Mouse (Mus musculus) stomach, postnatal 0 days (tissue): ENCODE data around the gene Trim24. TPM values are rescaled to one million over a fixed set of nuclear protein-coding genes. Genes with fewer than 3 reads are reported as not detected.
"Not testable (repeated sequence)": the region's sequence is repeated elsewhere in the genome, so short reads cannot be mapped to it uniquely, and the experiment has no call there.

ENCODE experiments used
- ATAC-seq: fragments of 200-750 bp; cut with Nextera tagmentation; 2 replicates; pipeline ENCODE4 v1.8.0; 2017; ENCODE audit not compliant: low FRiP score, low TSS enrichment
- DNase-seq: peaks from one replicate; pipeline ENCODE4 v3.0.0-alpha.2; 2016; ENCODE audit warnings: low spot score
- H3K27ac ChIP-seq: fragments of 300-500 bp; sonication (generic); replicated peaks from 2 replicates; pipeline ENCODE4 v1.5.1; 2014; ENCODE audit warnings: mild to moderate bottlenecking, control low read depth
- H3K27me3 ChIP-seq: fragments of 300-500 bp; sonication (generic); 2 replicates; pipeline ENCODE4 v1.6.1; 2014; ENCODE audit warnings: low read length; ENCODE audit not compliant: control insufficient read depth, insufficient read depth
- H3K36me3 ChIP-seq: fragments of 300-500 bp; sonication (generic); 2 replicates; pipeline ENCODE4 v1.6.1; 2014; ENCODE audit warnings: low read length, mixed read lengths; ENCODE audit not compliant: control insufficient read depth, insufficient read depth
- H3K4me1 ChIP-seq: fragments of 300-500 bp; sonication (generic); replicated peaks from 2 replicates; pipeline ENCODE4 v1.6.1; 2014; ENCODE audit warnings: antibody characterized with exemption; ENCODE audit not compliant: control insufficient read depth, insufficient read depth
- H3K4me2 ChIP-seq: fragments of 300-500 bp; sonication (generic); replicated peaks from 2 replicates; pipeline ENCODE4 v1.6.1; 2014; ENCODE audit warnings: low read depth, mild to moderate bottlenecking, control low read depth, moderate library complexity
- H3K4me3 ChIP-seq: fragments of 300-500 bp; sonication (generic); 2 replicates; pipeline ENCODE4 v1.5.1; 2014; ENCODE audit warnings: low read depth, low read length, control low read depth
- H3K9ac ChIP-seq: fragments of 300-500 bp; sonication (generic); 2 replicates; pipeline ENCODE4 v1.6.1; 2014; ENCODE audit warnings: mild to moderate bottlenecking, low read length, control low read depth, mixed read lengths
- H3K9me3 ChIP-seq: fragments of 300-500 bp; sonication (generic); 2 replicates; pipeline ENCODE4 v1.6.1; 2016; ENCODE audit warnings: low read length; ENCODE audit not compliant: control insufficient read depth
- CTCF ChIP-seq: IDR thresholded peaks from 2 replicates; pipeline ENCODE4 v1.5.1; 2016; ENCODE audit warnings: antibody characterized with exemption, low read depth, mild to moderate bottlenecking, moderate library complexity
- EP300 ChIP-seq: optimal IDR thresholded peaks from 2 replicates; pipeline ENCODE3; 2016; ENCODE audit warnings: antibody characterized with exemption
- WGBS: fragments of 180-500 bp; shearing (Covaris S2); extraction: QIAGEN DNeasy Blood & Tissue Kit; methylation state at CpG from one replicate; pipeline ENCODE4 v1.1.7; 2014; 5-methylcytosine and 5-hydroxymethylcytosine counted together
- polyA plus RNA-seq: library from polyadenylated mRNA; unstranded; fragments of >200 nt; fragmentation: Nextera tagmentation; extraction: Ambion mirVana; gene quantifications from 2 replicates; pipeline ENCODE4 v1.2.1, GENCODE M21; 2015

Gene Trim24
- polyA plus RNA-seq, 1 experiment from 2014 or later, result 5.6 TPM

DNA sequence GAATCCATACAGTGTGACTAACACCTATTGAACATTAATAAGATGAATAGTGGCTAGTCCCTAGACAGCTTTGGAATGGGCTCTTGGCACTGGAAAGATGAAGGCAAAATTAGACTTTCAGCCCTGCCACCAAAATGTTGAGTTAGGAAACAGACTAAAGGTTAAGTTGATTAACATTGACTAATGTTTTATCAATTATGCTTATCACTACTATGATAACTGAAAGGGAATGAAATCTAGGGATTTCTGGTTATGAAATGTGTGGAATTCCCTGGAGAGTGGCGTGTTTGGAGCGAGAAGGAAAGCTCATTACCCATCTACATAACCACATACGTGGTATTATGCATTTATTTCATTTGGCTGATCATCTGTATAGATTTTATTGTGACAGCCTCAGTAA lies 41.7 kb upstream of the Trim24 start:
- no peak for DNase-seq
- no peak for ATAC-seq
- TF ChIP-seq EP300 (no peak), CTCF (no peak)
- Histone ChIP-seq H3K27me3 (no peaks in the 10 kb centered on the region), H3K36me3 (no peaks in the 10 kb centered on the region), H3K9me3 (no peaks in the 10 kb centered on the region), H3K27ac (no peak overlapping the region), H3K9ac (no peak overlapping the region), H3K4me1 (no peaks in the 10 kb centered on the region), H3K4me2 (no peak overlapping the region), H3K4me3 (no peak overlapping the region)
- WGBS, result 84% methylated on average over 3 of the region's 3 CpGs

GRCm38 (mm10) chr6:37829631-37830030 lies 41.0 kb upstream of the Trim24 start:
- Histone ChIP-seq H3K27ac (no peak overlapping the region), H3K36me3 (no peaks in the 10 kb centered on the region), H3K27me3 (no peaks in the 10 kb centered on the region), H3K4me3 (no peak overlapping the region), H3K4me1 (no peaks in the 10 kb centered on the region), H3K4me2 (no peak overlapping the region), H3K9ac (no peak overlapping the region), H3K9me3 (no peaks in the 10 kb centered on the region)
- no peak for TF ChIP-seq CTCF
- DNase-seq (no peak), ATAC-seq (no peak)

GRCm38 (mm10) chr6:37833691-37834090 lies 36.9 kb upstream of the Trim24 start:
- no peak for TF ChIP-seq CTCF
- TF ChIP-seq EP300, result no peak
- DNase-seq, result no peak

GRCm38 (mm10) chr6:37836951-37837565 lies 33.6 kb upstream of the Trim24 start:
- not testable (repeated sequence) for H3K9me3 ChIP-seq, H3K9ac ChIP-seq, H3K4me2 ChIP-seq, H3K27ac ChIP-seq, H3K4me1 ChIP-seq, DNase-seq, H3K4me3 ChIP-seq, ATAC-seq, H3K36me3 ChIP-seq, H3K27me3 ChIP-seq
- WGBS, result 68% methylated on average over 2 of the region's 2 CpGs

More at GRCm38 (mm10) chr6:37833691-37834090, 36.9 kb upstream of the Trim24 start:
- H3K27me3 ChIP-seq, result no peaks in the 10 kb centered on the region
- H3K4me1 ChIP-seq, result no peaks in the 10 kb centered on the region
- no peak overlapping the region for H3K27ac ChIP-seq
- no peak overlapping the region for H3K4me2 ChIP-seq
- no peak overlapping the region for H3K9ac ChIP-seq
- no peak overlapping the region for H3K4me3 ChIP-seq
- no peak for ATAC-seq
- 89% methylated on average over 1 of the region's 1 CpGs for WGBS
- H3K9me3 ChIP-seq, result no peaks in the 10 kb centered on the region
- no peaks in the 10 kb centered on the region for H3K36me3 ChIP-seq

- Histone ChIP-seq H3K27me3 (no peaks in the 10 kb centered on the region), H3K36me3 (no peaks in the 10 kb centered on the region), H3K9me3 (0 out of 2 replicates have a peak, but pooled peaks cover 1% of the 10 kb centered on the region), H3K9ac (no peak overlapping the region), H3K4me2 (no peak overlapping the region), H3K4me3 (no peak overlapping the region), H3K4me1 (no peaks in the 10 kb centered on the region), H3K27ac (no peak overlapping the region)
- DNase-seq (no peak), ATAC-seq (no peak)
- TF ChIP-seq CTCF, result no peak
- 77% methylated on average over 5 of the region's 5 CpGs for WGBS
Observed at GRCm38 (mm10) chr6:37842779-37843605, 27.6 kb upstream of the Trim24 start.

DNA sequence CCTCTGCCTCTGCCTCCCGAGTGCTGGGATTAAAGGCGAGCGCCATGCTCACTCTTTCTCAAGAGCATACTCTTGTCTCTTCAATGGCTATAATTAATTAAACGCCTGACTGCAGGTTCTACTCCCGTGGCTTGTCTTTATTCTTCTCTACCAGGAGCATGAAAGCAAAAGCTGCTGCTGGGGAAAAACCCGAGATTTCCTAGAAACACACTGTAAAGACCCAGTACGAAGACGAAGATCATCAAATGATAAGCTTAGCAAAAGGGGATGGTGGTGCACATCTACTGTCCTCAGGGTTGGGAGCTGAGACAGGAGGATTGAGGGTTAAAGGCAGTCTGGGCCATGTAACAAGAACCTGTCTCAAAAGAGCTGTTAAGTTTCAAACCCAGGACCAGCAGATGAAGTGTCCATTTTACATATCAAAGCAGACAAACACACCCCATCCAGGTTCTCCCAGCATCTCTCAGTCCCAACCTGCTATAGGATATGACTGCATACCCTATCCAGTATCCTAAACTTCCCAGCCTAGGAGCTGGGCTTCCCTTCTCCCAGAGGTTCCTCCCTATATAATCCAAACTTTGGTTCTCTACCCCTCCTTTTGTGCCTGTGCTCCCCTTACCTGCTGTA lies 26.9 kb upstream of the Trim24 start:
- TF ChIP-seq CTCF (no peak), EP300 (no peak)
- H3K9ac ChIP-seq, result no peak overlapping the region
- no peak overlapping the region for H3K27ac ChIP-seq
- H3K4me2 ChIP-seq, result no peak overlapping the region
- no peaks in the 10 kb centered on the region for H3K4me1 ChIP-seq
- ATAC-seq (no peak), DNase-seq (no peak)
- no peaks in the 10 kb centered on the region for H3K27me3 ChIP-seq
- no peak overlapping the region for H3K4me3 ChIP-seq
- no peaks in the 10 kb centered on the region for H3K36me3 ChIP-seq
- H3K9me3 ChIP-seq, result 0 out of 2 replicates have a peak, but pooled peaks cover 3% of the 10 kb centered on the region
- WGBS, result 94% methylated on average over 8 of the region's 8 CpGs

- WGBS, result 53% methylated on average over 6 of the region's 6 CpGs
- H3K9ac ChIP-seq, H3K4me3 ChIP-seq, H3K27me3 ChIP-seq, H3K4me2 ChIP-seq, H3K27ac ChIP-seq, H3K9me3 ChIP-seq, DNase-seq, H3K4me1 ChIP-seq, ATAC-seq, H3K36me3 ChIP-seq: not testable (repeated sequence)
Observed at GRCm38 (mm10) chr6:37844947-37845346, 25.7 kb upstream of the Trim24 start.

GRCm38 (mm10) chr6:37847531-37847930 lies 23.1 kb upstream of the Trim24 start:
- H3K9me3 ChIP-seq, H3K27ac ChIP-seq, H3K36me3 ChIP-seq, H3K4me3 ChIP-seq, H3K27me3 ChIP-seq, ATAC-seq, H3K4me1 ChIP-seq, H3K9ac ChIP-seq, H3K4me2 ChIP-seq, DNase-seq: not testable (repeated sequence)
- WGBS, result 89% methylated on average over 4 of the region's 4 CpGs
